In genomic region chr2:164970631-164971196, GRCm38 (mm10) we compare ENCODE assay signal across 9 mouse cellular contexts. TPM values are rescaled to one million over a fixed set of nuclear protein-coding genes. Genes with fewer than 3 reads are reported as not detected.
DNase-seq lines count a peak whose midpoint lies in the region; ATAC-seq and TF ChIP-seq lines count a peak whose summit lies in the region.
"Had no signal": no experiment of that assay in that cellular context is flagged by ENCODE, and none has a peak within 500 bp of the region (broad histone marks: within the 10 kb centered on the region; RNA-seq: fewer than 3 reads in every experiment).

No protein-coding gene starts in this region.

- peak overlapping the region; percentile 22 for H3K4me3 ChIP-seq in heart, embryonic 12.5 days
- H3K4me3 ChIP-seq in cerebellum, adult 2 months (replicated peaks; ENCODE audit: insufficient read depth, low read depth, low read length), result peak overlapping the region; percentile 90
- H3K4me3 ChIP-seq in limb, embryonic 14.5 days (replicated peaks; ENCODE audit: low read length), result 0 out of 2 replicates have a peak overlapping the region, but pooled peaks have one; percentile 5

- no peaks in the 10 kb centered on the region for H3K9me3 ChIP-seq in heart, embryonic 12.5 days (replicated peaks)
- no peaks in the 10 kb centered on the region for H3K9me3 ChIP-seq in limb, embryonic 14.5 days (ENCODE audit: control insufficient read depth, low read length)

- ATAC-seq in heart, embryonic 12.5 days (ENCODE audit: insufficient number of reproducible peaks, low FRiP score), result no peak
- ATAC-seq in limb, embryonic 14.5 days (ENCODE audit: low FRiP score, low read depth), result no peak
- ATAC-seq in inflammation-experienced regulatory T-cells, adult 6 months, result no peak

- no peaks in the 10 kb centered on the region for H3K36me3 ChIP-seq in heart, embryonic 12.5 days
- H3K36me3 ChIP-seq in limb, embryonic 14.5 days (ENCODE audit: control insufficient read depth, insufficient read depth, low read length), result no peaks in the 10 kb centered on the region

- H3K9ac ChIP-seq in heart, embryonic 12.5 days, result no peak overlapping the region
- no peak overlapping the region for H3K9ac ChIP-seq in limb, embryonic 14.5 days (ENCODE audit: low read depth, low read length, severe bottlenecking)

- TF ChIP-seq POLR2A in cerebellum, adult 2 months (IDR thresholded peaks at IDR 0.05; ENCODE audit: borderline replicate concordance, insufficient read depth, low read length), result no peak
- TF ChIP-seq POLR2A in limb, embryonic 14.5 days (IDR thresholded peaks at IDR 0.05; ENCODE audit: borderline replicate concordance, extremely low read depth, insufficient read depth, insufficient read length), result no peak

- no peak for TF ChIP-seq CTCF in cerebellum, adult 2 months (IDR thresholded peaks at IDR 0.05; ENCODE audit: borderline replicate concordance, insufficient read depth, low read depth, low read length)

- peaks cover 98% of the 10 kb centered on the region for H3K27me3 ChIP-seq in heart, embryonic 12.5 days (replicated peaks)
- H3K27me3 ChIP-seq in cerebellum, adult 2 months (ENCODE audit: control insufficient read depth, insufficient read depth, low read length), result no peaks in the 10 kb centered on the region
- peaks cover 61% of the 10 kb centered on the region for H3K27me3 ChIP-seq in limb, embryonic 14.5 days (ENCODE audit: control insufficient read depth, insufficient read depth, low read length)

- no peak for DNase-seq in heart, adult 8-10 months (ENCODE audit: low spot score)
- peak; percentile 89 for DNase-seq in cerebellum, adult 2 months
- DNase-seq in forelimb bud, embryonic 11.5 days (ENCODE audit: low read depth, low spot score), result peak; percentile 34
- DNase-seq in limb, embryonic 14.5 days (ENCODE audit: low spot score), result no peak
- DNase-seq in right cerebral cortex, postnatal 25 days, result peak; percentile 84
- DNase-seq in testis, postnatal 14 days (ENCODE audit: low spot score), result no peak

- no peak overlapping the region for H3K27ac ChIP-seq in heart, embryonic 12.5 days (ENCODE audit: poor library complexity, severe bottlenecking)
- peak overlapping the region; percentile 97 for H3K27ac ChIP-seq in cerebellum, adult 2 months (ENCODE audit: insufficient read depth, low read length)
- H3K27ac ChIP-seq in limb, embryonic 14.5 days (replicated peaks; ENCODE audit: low read depth, low read length), result no peak overlapping the region
- H3K27ac ChIP-seq: macrophage had no signal

- peak overlapping the region; percentile 50 for H3K4me2 ChIP-seq in heart, embryonic 12.5 days
- H3K4me2 ChIP-seq in limb, embryonic 14.5 days (replicated peaks; ENCODE audit: low read depth, low read length, severe bottlenecking), result 0 out of 2 replicates have a peak overlapping the region, but pooled peaks have one; percentile 22

- peaks cover 17% of the 10 kb centered on the region for H3K4me1 ChIP-seq in heart, embryonic 12.5 days (replicated peaks)
- peaks cover 28% of the 10 kb centered on the region for H3K4me1 ChIP-seq in cerebellum, adult 2 months (ENCODE audit: control insufficient read depth, insufficient read depth, low read length)
- H3K4me1 ChIP-seq in limb, embryonic 14.5 days (ENCODE audit: control insufficient read depth, insufficient read depth, low read length), result peaks cover 12% of the 10 kb centered on the region; the same call in 1 of the 2 replicates

- WGBS in heart, embryonic 12.5 days, result under 1% methylated on average over 42 of the region's 42 CpGs
- WGBS in cerebellum, adult 2 months, result 1% methylated on average over 42 of the region's 42 CpGs
- WGBS in limb, embryonic 14.5 days, result under 1% methylated on average over 42 of the region's 42 CpGs

RNA-seq across cellular contexts. Expression of gene Slc12a5, which starts 10.1 kb away (rescaled TPM):
- polyA plus RNA-seq in heart, embryonic 12.5 days (2016; fragmentation: Nextera tagmentation; extraction: Ambion mirVana), result 0.82 and 1.3 TPM in 2 replicates
- total RNA-seq in heart, adult 8-10 months (2022), result 1 to 10 TPM; 1.2 to 4.2 (median 2.8) TPM
- 386 and 396 TPM in 2 replicates for polyA plus RNA-seq in cerebellum, adult 2 months (2012; rRNA removed)
- polyA plus RNA-seq in limb, embryonic 14.5 days (2012; rRNA removed), result 6.9 and 7.0 TPM in 2 replicates
- polyA plus RNA-seq in limb, embryonic 14.5 days (2014; fragmentation: Nextera tagmentation; extraction: Ambion mirVana), result 0.72 and 0.88 TPM in 2 replicates
- under 1 TPM in 2 of 3 experiments, not detected in 1; 0.21 to 0.33 TPM for polyA plus RNA-seq in inflammation-experienced regulatory T-cells, adult 6 months (2017; shearing (Covaris generic))
- polyA plus RNA-seq: macrophage had no signal

RNA-seq across cellular contexts. Expression of gene Mmp9, which starts 30.1 kb away (rescaled TPM):
- polyA plus RNA-seq in heart, embryonic 12.5 days (2016; fragmentation: Nextera tagmentation; extraction: Ambion mirVana), result 0.42 TPM in 2 replicates
- total RNA-seq in heart, adult 8-10 months (2022), result 1 to 10 TPM in 2 of 4 experiments, under 1 TPM in 2; 0.84 to 1.2 (median 0.98) TPM
- 3.3 and 3.7 TPM in 2 replicates for polyA plus RNA-seq in cerebellum, adult 2 months (2012; rRNA removed)
- 16.7 and 20.3 TPM in 2 replicates for polyA plus RNA-seq in limb, embryonic 14.5 days (2012; rRNA removed)
- 13.6 and 19.1 TPM in 2 replicates for polyA plus RNA-seq in limb, embryonic 14.5 days (2014; fragmentation: Nextera tagmentation; extraction: Ambion mirVana)
- 1 to 10 TPM; 1.3 to 2.6 (median 2.6) TPM for polyA plus RNA-seq in inflammation-experienced regulatory T-cells, adult 6 months (2017; shearing (Covaris generic))

RNA-seq across cellular contexts. Expression of gene Zfp335, which starts 59.2 kb away (rescaled TPM):
- 11.4 and 12.2 TPM in 2 replicates for polyA plus RNA-seq in heart, embryonic 12.5 days (2016; fragmentation: Nextera tagmentation; extraction: Ambion mirVana)
- total RNA-seq in heart, adult 8-10 months (2022), result 1 to 10 TPM; 7.6 to 8.5 (median 8.2) TPM
- polyA plus RNA-seq in cerebellum, adult 2 months (2012; rRNA removed), result 32.0 and 34.7 TPM in 2 replicates
- polyA plus RNA-seq in limb, embryonic 14.5 days (2012; rRNA removed), result 37.9 and 48.9 TPM in 2 replicates
- 13.7 and 17.7 TPM in 2 replicates for polyA plus RNA-seq in limb, embryonic 14.5 days (2014; fragmentation: Nextera tagmentation; extraction: Ambion mirVana)
- 1 to 10 TPM; 6.2 to 7.4 (median 6.8) TPM for polyA plus RNA-seq in inflammation-experienced regulatory T-cells, adult 6 months (2017; shearing (Covaris generic))

Comparison
In these comparisons a context has a peak if more than half of its experiments do, and no peak if none do; other contexts are left out.
1. H3K4me3 ChIP-seq: peak in every context shown above with its lines; median percentile 90 in cerebellum, adult 2 months; 22 in heart, embryonic 12.5 days; 5 in limb, embryonic 14.5 days.
2. DNase-seq: peak in cerebellum, adult 2 months (2 of 2), forelimb bud, embryonic 11.5 days (single experiment) and right cerebral cortex, postnatal 25 days (single experiment); none in heart, adult 8-10 months (single experiment), limb, embryonic 14.5 days (single experiment) and testis, postnatal 14 days (single experiment).
3. RNA of gene Slc12a5, which starts 10.1 kb away (polyA plus RNA-seq): 386 to 396 TPM in cerebellum, adult 2 months; 0.72 to 7.0 TPM in limb, embryonic 14.5 days, 0.82 to 1.3 TPM in heart, embryonic 12.5 days and 0.21 to 0.33 TPM in inflammation-experienced regulatory T-cells, adult 6 months; every median in the first group is over 10 times any median in the second.